Mouse (Mus musculus) ES-E14 (cell line): ENCODE results near the gene Sucla2.

Experiments used
- CHD2 ChIP-seq: IDR thresholded peaks from 2 replicates; pipeline ENCODE4 v1.6.1; 2014; ENCODE audit warnings: mild to moderate bottlenecking, low read depth, low read length, inconsistent platforms
- HCFC1 ChIP-seq: IDR thresholded peaks from 2 replicates; pipeline ENCODE4 v1.6.1; 2012; ENCODE audit warnings: low read length, inconsistent platforms, borderline replicate concordance; ENCODE audit not compliant: insufficient read depth
- MAFK ChIP-seq: IDR thresholded peaks from 2 replicates; pipeline ENCODE4 v1.6.1; 2014; ENCODE audit warnings: mild to moderate bottlenecking, low read depth, low read length, inconsistent platforms; ENCODE audit not compliant: insufficient read depth
- ZC3H11A ChIP-seq: IDR thresholded peaks from 2 replicates; pipeline ENCODE4 v1.6.1; 2012; ENCODE audit warnings: low read depth, mild to moderate bottlenecking, inconsistent platforms, low read length, borderline replicate concordance
- ZNF384 ChIP-seq: IDR thresholded peaks from 2 replicates; pipeline ENCODE4 v1.6.1; 2012; ENCODE audit warnings: low read depth, low read length, inconsistent platforms

- TF ChIP-seq MAFK: no peak
- no peak for TF ChIP-seq CHD2
- no peak for TF ChIP-seq ZNF384
- no peak for TF ChIP-seq ZC3H11A
- no peak for TF ChIP-seq HCFC1
These were observed 16.3 kb upstream of the Sucla2 start for GRCm38 (mm10) chr14:73508630-73509395.
